Mouse (Mus musculus): ENCODE measurements around the gene Tet3. TPM values are rescaled to one million over a fixed set of nuclear protein-coding genes. Genes with fewer than 3 reads are reported as not detected.
A peak's percentile ranks its signal among the peaks of the same experiment; 100 is the strongest.

Tet3 gene
- polyA plus RNA-seq, 1 experiment from 2014 or later, result 49.9 TPM

DNA sequence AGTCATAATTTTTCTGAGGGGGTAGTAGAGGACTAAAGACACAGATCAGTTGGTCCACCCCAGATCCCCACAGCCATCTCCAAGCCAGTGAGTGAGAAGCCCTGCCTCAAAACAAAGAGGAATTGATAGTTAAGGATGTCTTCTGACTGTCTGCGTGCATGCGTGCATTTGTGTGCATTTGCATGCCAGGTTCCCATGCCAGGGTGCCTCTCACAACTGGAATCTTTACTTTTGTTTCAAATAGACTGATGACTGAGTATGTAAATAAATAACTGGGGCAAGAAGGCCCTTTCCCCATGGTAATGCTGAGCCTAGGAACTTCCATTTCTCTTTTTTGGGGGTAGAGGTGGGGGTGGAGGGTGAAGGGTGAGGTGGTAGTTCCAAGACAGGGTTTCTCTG is 41.8 kb downstream of the Tet3 start:
- ATAC-seq (replicated peaks; ENCODE audit: low FRiP score) (no peak), DNase-seq (ENCODE audit: low spot score) (no peak)
- H3K9me3 ChIP-seq (ENCODE audit: control insufficient read depth, low read length), result no peaks in the 10 kb centered on the region
- no peak overlapping the region for H3K4me3 ChIP-seq (ENCODE audit: low read depth, low read length)
- no peaks in the 10 kb centered on the region; the same call in 1 of the 2 replicates for H3K36me3 ChIP-seq (ENCODE audit: control insufficient read depth, insufficient read depth, low read length)
- H3K4me2 ChIP-seq (ENCODE audit: low read depth, low read length, severe bottlenecking), result no peak overlapping the region
- H3K27me3 ChIP-seq (ENCODE audit: control insufficient read depth, insufficient read depth, low read length), result no peaks in the 10 kb centered on the region
- H3K9ac ChIP-seq (ENCODE audit: low read length), result no peak overlapping the region
- H3K4me1 ChIP-seq (replicated peaks; ENCODE audit: control insufficient read depth, insufficient read depth, low read length), result peaks cover 22% of the 10 kb centered on the region
- WGBS, result 91% methylated on average over 2 of the region's 2 CpGs
- H3K27ac ChIP-seq (ENCODE audit: low read depth, low read length), result no peak overlapping the region

DNA sequence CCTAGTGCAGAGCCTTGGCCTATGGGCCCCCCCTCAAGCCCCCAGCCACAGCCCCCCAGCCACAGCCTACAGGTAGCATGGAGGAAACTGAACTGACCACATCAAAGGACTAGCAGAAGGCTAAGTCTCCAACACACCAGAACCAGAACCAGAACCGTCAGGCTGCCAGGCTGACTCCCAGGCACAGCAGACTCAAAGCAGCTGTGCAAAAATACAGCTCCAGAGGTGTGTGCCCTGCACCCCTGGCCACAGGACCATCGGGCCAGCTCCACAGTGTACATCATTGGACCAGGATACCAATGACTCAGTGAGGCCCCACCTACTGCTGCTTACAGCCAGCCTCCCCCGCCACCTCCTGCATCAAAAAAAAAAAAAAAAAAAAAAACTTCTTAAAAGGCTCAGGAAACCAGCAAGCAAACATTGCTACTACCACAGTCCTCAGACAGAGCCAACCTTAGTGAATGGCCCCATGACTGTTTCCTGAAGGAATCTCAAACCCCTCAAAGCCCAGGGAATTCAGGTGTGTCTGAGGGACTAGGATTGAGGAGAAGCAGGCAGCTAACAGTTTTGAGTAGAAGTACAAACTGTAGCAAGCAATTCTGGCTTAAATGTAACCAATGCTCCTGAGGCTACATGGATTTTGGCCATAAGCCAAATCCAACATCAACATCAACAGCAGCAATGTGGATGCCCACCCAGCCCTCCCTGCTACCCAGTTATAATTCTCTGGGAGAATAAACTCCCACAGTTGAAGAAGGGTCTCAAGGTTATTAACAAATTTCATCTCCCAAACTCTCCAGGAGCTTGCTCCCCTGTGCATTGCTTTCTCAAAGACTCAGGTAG is 42.4 kb downstream of the Tet3 start:
- Histone ChIP-seq H3K4me1 (replicated peaks; ENCODE audit: control insufficient read depth, insufficient read depth, low read length) (peaks cover 17% of the 10 kb centered on the region), H3K27ac (ENCODE audit: low read depth, low read length) (no peak overlapping the region), H3K4me3 (ENCODE audit: low read depth, low read length) (no peak overlapping the region), H3K9me3 (ENCODE audit: control insufficient read depth, low read length) (no peaks in the 10 kb centered on the region), H3K36me3 (ENCODE audit: control insufficient read depth, insufficient read depth, low read length) (no peaks in the 10 kb centered on the region; the same call in 1 of the 2 replicates), H3K9ac (ENCODE audit: low read length) (no peak overlapping the region), H3K4me2 (ENCODE audit: low read depth, low read length, severe bottlenecking) (no peak overlapping the region), H3K27me3 (ENCODE audit: control insufficient read depth, insufficient read depth, low read length) (no peaks in the 10 kb centered on the region)
- 82% methylated on average over 3 of the region's 3 CpGs for WGBS
- ATAC-seq (replicated peaks; ENCODE audit: low FRiP score) (no peak), DNase-seq (ENCODE audit: low spot score) (no peak)

DNA sequence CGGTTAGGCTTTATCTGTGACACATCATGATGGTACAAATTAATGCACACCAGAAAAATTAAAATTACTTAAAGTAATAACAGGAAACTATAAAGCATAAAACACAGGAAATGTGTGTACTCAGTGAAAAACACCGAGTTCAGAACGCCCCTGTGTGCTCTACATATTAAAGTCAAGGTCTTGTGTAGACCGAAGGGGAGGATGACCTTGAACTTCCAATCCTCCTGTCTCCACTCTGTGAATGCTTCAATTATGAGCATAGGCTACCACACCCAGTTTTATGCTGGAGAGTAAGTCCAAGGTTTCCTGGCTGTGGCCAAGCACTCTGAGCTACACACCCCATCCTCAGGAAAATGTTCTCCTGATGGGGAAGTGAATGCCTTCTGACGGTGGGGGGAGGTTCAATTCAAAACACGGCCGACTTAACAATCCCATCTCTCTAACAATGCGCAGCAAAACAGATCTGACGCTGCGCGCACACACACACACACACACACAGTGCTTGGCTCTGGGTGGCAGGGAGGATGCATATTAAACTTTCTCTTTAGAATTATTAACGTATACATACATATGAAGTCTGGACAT is 43.4 kb downstream of the Tet3 start:
- Histone ChIP-seq H3K4me3 (ENCODE audit: low read depth, low read length) (no peak overlapping the region), H3K36me3 (ENCODE audit: control insufficient read depth, insufficient read depth, low read length) (no peaks in the 10 kb centered on the region; the same call in 1 of the 2 replicates), H3K4me2 (ENCODE audit: low read depth, low read length, severe bottlenecking) (no peak overlapping the region), H3K27me3 (ENCODE audit: control insufficient read depth, insufficient read depth, low read length) (no peaks in the 10 kb centered on the region), H3K9ac (ENCODE audit: low read length) (no peak overlapping the region), H3K27ac (ENCODE audit: low read depth, low read length) (no peak overlapping the region), H3K9me3 (ENCODE audit: control insufficient read depth, low read length) (no peaks in the 10 kb centered on the region), H3K4me1 (replicated peaks; ENCODE audit: control insufficient read depth, insufficient read depth, low read length) (peaks cover 18% of the 10 kb centered on the region)
- WGBS, result 86% methylated on average over 12 of the region's 12 CpGs
- DNase-seq (ENCODE audit: low spot score) (no peak), ATAC-seq (replicated peaks; ENCODE audit: low FRiP score) (no peak)

DNA sequence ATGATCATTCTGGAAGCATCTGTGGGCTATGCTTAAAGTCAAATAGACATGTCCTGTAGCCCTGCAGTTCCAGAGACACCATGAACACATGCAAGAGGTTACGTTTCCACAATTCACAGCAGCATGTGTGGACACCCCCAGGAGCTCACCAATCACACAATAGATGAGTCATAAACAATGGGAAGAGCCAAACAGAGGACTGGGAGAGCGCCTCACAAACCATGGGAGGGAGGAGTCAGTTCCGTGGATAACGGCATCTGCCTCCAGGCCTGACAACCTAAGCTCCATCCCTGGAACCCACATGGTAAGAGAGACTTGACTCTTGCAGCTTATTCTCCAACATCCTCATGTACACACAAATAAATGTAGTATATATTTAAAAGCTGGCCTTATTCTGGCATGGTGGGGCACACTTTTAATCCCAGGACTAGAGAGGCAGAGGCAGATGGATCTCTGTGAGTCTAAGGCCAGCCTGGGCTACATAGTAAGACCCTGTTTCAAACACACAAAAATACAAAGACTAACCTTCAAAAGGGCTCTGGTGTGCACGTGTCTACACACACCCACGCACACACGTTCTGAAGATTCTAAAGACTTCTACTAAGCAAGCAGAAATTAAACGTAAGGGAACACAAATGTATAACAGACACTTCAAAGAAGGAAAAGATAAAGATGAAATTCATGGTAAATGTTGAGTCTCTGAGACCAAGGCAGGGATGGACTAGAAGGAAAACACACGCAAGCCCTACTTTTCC is 44.1 kb downstream of the Tet3 start:
- ATAC-seq (replicated peaks; ENCODE audit: low FRiP score), result no peak

DNA sequence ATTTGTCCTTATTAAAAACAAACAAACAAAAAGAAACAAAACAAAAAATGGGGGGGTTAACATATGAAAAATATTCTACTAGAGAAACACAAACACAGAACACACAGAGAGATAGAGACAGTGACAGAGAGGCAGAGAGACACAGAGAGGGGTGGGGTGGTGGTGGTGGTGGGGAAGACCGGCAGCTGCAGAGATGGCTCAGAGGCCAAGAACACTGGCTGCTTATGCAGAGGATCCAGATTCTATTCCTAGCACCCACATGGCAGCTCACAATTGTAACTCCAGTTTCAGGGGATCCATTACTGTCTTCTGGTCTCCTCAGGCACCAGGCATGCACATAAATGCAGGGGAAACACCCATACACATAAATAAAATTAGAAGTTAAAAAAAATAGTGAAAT is 45.2 kb downstream of the Tet3 start:
- Histone ChIP-seq H3K4me1 (replicated peaks; ENCODE audit: control insufficient read depth, insufficient read depth, low read length) (peaks cover 14% of the 10 kb centered on the region), H3K27ac (ENCODE audit: low read depth, low read length) (no peak overlapping the region), H3K36me3 (ENCODE audit: control insufficient read depth, insufficient read depth, low read length) (no peaks in the 10 kb centered on the region; the same call in 1 of the 2 replicates), H3K27me3 (ENCODE audit: control insufficient read depth, insufficient read depth, low read length) (no peaks in the 10 kb centered on the region), H3K4me3 (ENCODE audit: low read depth, low read length) (no peak overlapping the region), H3K9ac (ENCODE audit: low read length) (no peak overlapping the region), H3K4me2 (ENCODE audit: low read depth, low read length, severe bottlenecking) (no peak overlapping the region), H3K9me3 (ENCODE audit: control insufficient read depth, low read length) (no peaks in the 10 kb centered on the region)
- ATAC-seq (replicated peaks; ENCODE audit: low FRiP score) (no peak), DNase-seq (ENCODE audit: low spot score) (no peak)
- 76% methylated on average over 1 of the region's 1 CpGs for WGBS

More for the DNA sequence above, 44.1 kb downstream of the Tet3 start:
- DNase-seq (ENCODE audit: low spot score), result no peak
- Histone ChIP-seq H3K27me3 (ENCODE audit: control insufficient read depth, insufficient read depth, low read length) (no peaks in the 10 kb centered on the region), H3K4me2 (ENCODE audit: low read depth, low read length, severe bottlenecking) (no peak overlapping the region), H3K9ac (ENCODE audit: low read length) (no peak overlapping the region), H3K4me3 (ENCODE audit: low read depth, low read length) (no peak overlapping the region), H3K27ac (ENCODE audit: low read depth, low read length) (no peak overlapping the region), H3K36me3 (ENCODE audit: control insufficient read depth, insufficient read depth, low read length) (no peaks in the 10 kb centered on the region; the same call in 1 of the 2 replicates), H3K4me1 (replicated peaks; ENCODE audit: control insufficient read depth, insufficient read depth, low read length) (peaks cover 18% of the 10 kb centered on the region), H3K9me3 (ENCODE audit: control insufficient read depth, low read length) (no peaks in the 10 kb centered on the region)
- WGBS, result 91% methylated on average over 9 of the region's 9 CpGs

DNA sequence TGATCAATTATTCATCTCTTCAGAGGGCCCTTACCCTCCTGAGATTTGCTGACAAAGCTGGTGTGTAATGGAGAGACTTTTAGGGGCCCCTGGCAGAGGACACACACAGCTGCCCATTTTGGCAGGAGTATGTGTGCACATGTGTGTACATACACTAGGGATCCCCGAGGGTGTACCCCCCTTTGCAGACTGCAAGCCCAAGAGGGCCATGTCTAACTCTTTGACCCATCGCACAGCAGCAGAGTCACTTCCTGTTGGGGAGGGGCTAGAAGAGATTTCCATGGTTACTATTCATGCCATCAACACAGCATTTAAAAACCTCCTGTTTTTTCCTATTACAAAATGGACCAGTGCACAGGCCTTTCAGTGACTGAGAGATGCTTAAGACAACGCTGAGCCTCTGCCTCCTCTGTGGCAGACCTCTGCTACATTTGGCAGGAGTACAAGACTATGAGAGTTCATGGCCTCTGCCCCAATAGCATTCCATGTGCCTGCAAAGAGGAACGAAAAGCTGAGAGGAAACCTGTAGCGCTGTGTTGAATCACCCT is 46.0 kb downstream of the Tet3 start:
- WGBS, result 64% methylated on average over 5 of the region's 5 CpGs
- no peak for DNase-seq (ENCODE audit: low spot score)
- H3K36me3 ChIP-seq (ENCODE audit: control insufficient read depth, insufficient read depth, low read length), result no peaks in the 10 kb centered on the region; the same call in 1 of the 2 replicates

GRCm38 (mm10) chr6:83412362-83412853 is 46.5 kb downstream of the Tet3 start:
- no peaks in the 10 kb centered on the region for H3K27me3 ChIP-seq (ENCODE audit: control insufficient read depth, insufficient read depth, low read length)
- H3K4me3 ChIP-seq (ENCODE audit: low read depth, low read length), result no peak overlapping the region
- no peaks in the 10 kb centered on the region for H3K9me3 ChIP-seq (ENCODE audit: control insufficient read depth, low read length)
- peaks cover 10% of the 10 kb centered on the region for H3K4me1 ChIP-seq (replicated peaks; ENCODE audit: control insufficient read depth, insufficient read depth, low read length)
- H3K4me2 ChIP-seq (ENCODE audit: low read depth, low read length, severe bottlenecking), result no peak overlapping the region
- no peak overlapping the region for H3K9ac ChIP-seq (ENCODE audit: low read length)
- DNase-seq (ENCODE audit: low spot score) (no peak), ATAC-seq (replicated peaks; ENCODE audit: low FRiP score) (no peak)
- no peaks in the 10 kb centered on the region; the same call in 1 of the 2 replicates for H3K36me3 ChIP-seq (ENCODE audit: control insufficient read depth, insufficient read depth, low read length)
- H3K27ac ChIP-seq (ENCODE audit: low read depth, low read length), result no peak overlapping the region
- WGBS, result 90% methylated on average over 10 of the region's 10 CpGs

More for the DNA sequence above, 46.0 kb downstream of the Tet3 start:
- peak overlapping the region; percentile 25; the same call in 1 of the 2 replicates for H3K27ac ChIP-seq (ENCODE audit: low read depth, low read length)
- no peak overlapping the region for H3K4me2 ChIP-seq (ENCODE audit: low read depth, low read length, severe bottlenecking)
- no peaks in the 10 kb centered on the region for H3K9me3 ChIP-seq (ENCODE audit: control insufficient read depth, low read length)
- 0 out of 2 replicates have a peak, but pooled peaks have one; percentile 24 for ATAC-seq (replicated peaks; ENCODE audit: low FRiP score)
- H3K27me3 ChIP-seq (ENCODE audit: control insufficient read depth, insufficient read depth, low read length), result no peaks in the 10 kb centered on the region
- H3K9ac ChIP-seq (ENCODE audit: low read length), result no peak overlapping the region
- no peak overlapping the region for H3K4me3 ChIP-seq (ENCODE audit: low read depth, low read length)
- H3K4me1 ChIP-seq (replicated peaks; ENCODE audit: control insufficient read depth, insufficient read depth, low read length), result peaks cover 10% of the 10 kb centered on the region
